Mouse (Mus musculus) embryo, embryonic 10 days (tissue): ENCODE data around the gene Eef1akmt2.

Source experiments
- DNase-seq: peaks from one replicate; pipeline ENCODE4 v3.0.0-alpha.2; 2015; ENCODE audit warnings: low spot score

Gene Eef1akmt2

DNA sequence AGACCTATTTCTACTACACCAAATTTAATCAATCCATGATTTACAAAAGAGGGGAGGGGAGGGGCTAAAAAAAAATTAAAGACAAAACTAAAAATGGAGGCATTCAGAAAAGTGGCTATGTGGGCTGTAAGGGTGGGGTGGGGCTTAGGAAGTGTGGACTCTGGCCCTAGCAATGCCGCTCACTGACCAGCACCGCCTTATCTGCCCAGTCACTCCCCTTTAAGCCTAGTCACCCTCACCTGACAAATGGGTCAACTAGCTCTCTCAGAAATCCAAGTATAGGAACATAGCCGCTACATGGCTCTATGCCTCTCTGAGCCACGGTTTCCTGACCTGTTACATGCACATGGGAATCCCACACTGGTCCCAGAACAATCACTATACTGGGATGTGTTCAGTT lies 65.5 kb downstream of the Eef1akmt2 start:
- DNase-seq = no peak

DNA sequence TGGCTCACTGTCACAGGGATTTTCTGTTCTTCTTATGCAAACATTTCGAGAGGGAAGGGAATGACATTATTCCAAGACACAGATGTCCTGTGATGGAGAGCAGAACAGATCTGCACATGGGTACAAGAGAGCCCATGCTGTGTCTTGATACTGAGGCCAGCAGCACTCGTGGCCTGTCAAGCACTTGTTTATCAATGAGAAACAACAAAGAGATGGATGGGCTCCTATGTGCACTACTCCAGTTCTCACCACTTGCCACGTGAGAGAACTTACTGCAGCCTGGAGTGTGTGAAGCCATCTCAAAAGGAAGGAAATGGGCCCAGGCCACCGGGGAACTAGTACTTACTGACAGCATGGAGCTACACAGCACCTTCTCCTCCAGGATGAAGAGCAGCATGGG lies 66.0 kb downstream of the Eef1akmt2 start:
- no peak for DNase-seq

DNA sequence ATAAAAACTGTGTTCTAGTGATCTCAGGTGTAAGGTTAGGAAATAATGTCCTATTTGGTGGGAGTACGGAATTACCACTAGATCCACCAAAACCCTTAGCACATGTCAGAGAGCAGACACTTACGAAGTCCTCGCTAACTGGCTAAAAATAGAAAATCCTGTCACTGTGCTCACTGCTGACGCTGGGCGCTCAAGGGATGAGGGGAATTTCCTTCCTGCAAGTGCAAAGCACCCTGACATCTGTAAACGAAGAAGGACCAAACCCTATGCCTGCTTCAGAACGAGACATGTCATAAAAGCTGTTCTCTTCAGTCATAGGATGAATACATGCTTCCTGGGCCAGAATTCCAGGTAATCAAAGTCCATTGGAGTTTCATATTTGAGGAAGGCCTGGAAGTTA lies 66.5 kb downstream of the Eef1akmt2 start:
- DNase-seq = no peak

DNA sequence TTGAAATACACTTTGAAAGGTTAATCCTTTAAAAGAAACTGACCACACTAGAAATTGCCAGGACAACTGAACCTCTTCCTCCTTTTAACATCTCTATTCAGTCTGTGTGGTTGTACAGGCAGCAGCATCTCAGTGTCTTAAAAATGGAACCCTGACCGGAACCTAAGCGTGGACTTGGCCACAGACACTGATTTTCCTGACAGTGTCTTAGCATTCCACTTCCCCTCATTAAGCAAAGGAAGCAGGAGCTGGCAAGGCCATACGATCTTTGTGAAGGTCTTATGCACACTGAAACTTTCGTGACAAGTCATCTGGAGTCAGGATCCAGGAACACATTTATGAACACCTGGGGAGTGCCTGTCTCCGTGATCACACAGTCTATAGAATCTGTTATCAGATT lies 68.4 kb downstream of the Eef1akmt2 start:
- no peak for DNase-seq

DNA sequence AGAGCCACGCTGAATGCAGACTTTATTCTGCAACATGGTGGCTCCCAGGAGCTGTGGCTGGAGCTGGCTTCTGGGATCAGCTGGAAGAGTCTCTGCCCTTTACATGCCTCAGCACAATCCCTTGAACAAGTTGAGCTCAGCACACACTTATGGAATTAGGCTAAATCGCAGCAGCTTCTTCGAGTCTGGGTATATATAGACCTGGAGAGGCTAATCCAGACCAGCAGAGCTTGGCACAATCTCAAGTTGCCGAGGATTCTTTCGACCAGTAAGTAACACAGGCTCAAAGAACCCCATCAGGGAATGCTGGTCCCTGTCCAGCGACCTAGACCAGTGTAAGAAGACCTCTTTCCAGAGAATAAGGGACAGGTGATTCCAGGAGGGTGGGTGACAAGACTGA lies 70.6 kb downstream of the Eef1akmt2 start:
- no peak for DNase-seq

DNA sequence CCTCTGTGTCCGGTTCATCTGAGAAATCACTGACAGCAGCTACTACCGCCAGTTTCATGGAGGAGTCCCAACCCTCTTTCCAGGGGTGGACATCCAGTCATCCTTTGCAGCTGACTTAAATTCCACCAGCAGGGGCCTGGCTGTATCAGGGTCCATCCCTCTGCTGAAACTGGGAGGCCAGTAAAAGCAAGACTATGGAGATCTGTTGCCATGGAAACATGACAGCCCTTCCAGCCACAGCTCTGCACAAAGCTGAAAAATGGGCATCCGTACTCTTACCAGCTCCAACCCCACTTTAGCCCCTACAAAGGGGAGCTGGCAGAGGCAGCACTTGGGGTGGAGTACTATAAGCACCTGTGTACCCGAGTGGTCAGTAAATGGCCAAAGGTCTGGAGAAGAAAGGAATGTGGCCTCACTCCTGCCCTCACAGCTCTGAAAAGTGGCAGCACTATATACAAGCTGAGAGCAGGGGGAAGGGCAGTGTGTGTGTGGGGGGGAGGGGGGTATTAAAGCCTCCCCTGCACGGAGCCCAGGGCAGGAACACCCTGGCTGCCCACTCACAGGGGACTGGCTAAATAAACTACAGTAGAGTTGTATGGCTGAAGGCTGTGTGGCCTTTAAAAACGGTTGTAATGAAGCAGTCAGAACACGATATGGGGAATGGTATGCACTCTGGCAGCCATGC lies 71.2 kb downstream of the Eef1akmt2 start:
- peak; percentile 75 for DNase-seq

DNA sequence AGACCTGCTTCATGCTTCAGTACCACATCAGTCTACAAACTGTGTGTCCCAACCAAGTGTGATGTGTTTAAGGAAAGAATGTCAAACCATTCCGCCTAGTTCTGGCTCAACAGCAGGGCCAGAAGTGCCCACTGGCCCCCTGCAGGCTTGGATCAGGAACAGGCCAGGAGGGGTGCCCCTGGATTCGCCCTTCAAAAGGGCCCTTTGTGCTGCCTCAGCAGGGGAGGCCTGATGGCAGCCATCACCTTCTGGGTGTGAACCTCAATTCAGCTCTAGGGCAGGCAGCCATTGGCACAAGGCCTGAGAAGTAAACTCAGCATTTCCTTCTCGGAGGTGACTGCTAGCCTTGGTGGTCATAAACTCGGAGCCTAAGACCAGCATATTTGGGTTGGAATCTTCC lies 71.9 kb downstream of the Eef1akmt2 start:
- peak; percentile 26 for DNase-seq

DNA sequence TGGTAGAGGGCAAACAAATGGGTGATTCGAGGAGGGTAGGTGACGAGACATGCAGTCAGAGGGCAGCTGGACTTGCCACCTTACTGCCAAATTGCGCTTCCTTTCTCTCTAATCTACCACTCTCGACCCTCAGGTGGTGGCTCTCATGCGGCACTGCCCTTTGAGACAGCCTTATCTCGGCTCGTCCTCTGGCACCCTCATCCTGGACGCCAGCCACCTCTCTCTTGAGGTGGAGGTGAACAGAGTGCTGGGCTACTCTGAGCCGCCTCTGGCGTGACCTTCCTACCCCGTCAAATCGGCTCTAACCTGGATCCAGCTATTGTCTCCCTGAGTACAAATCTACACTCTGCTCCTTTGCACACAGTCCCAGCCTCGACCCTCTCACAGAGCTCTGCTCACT lies 73.8 kb downstream of the Eef1akmt2 start:
- DNase-seq = no peak

DNA sequence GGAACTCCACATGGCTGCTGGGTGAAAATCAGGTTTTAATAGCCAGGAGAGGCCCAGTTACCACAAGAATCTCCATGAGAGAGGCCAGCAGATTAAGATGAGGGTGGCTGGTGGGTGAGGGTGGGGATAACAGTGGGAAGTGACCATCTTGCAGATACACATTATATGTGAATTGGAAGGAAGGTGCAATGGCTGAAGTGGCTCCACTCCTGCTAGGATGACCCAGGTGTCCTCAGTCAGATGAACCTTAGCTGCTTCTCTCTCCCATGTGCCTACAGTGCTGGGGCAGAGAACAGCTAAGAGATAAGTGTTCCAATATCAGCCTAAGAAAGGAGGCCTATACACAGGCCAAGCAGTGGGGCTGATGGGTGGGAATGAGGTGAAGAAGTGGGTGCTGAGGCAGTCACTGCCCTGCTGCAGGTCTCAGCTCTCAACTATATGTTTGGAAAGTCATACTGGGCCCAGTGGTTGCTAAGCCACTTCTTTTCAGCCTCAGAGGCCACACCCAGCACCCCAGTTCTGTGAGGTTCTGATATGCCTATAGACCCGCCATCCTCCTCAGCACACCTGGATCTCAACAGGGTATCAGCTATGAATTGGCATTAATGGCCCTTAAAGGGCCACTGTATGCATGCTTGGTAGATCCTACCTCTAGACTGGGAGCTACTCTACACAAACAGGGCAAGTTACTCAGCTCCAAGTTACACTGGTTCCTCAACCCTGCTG lies 74.6 kb downstream of the Eef1akmt2 start:
- DNase-seq = no peak
